Mouse (Mus musculus): Measurements from ENCODE around the gene Rbfox3. TPM values are rescaled to one million over a fixed set of nuclear protein-coding genes. Genes with fewer than 3 reads are reported as not detected.

Rbfox3 gene
- polyA plus RNA-seq, 1 experiment from 2014 or later = 7.6 TPM

DNA sequence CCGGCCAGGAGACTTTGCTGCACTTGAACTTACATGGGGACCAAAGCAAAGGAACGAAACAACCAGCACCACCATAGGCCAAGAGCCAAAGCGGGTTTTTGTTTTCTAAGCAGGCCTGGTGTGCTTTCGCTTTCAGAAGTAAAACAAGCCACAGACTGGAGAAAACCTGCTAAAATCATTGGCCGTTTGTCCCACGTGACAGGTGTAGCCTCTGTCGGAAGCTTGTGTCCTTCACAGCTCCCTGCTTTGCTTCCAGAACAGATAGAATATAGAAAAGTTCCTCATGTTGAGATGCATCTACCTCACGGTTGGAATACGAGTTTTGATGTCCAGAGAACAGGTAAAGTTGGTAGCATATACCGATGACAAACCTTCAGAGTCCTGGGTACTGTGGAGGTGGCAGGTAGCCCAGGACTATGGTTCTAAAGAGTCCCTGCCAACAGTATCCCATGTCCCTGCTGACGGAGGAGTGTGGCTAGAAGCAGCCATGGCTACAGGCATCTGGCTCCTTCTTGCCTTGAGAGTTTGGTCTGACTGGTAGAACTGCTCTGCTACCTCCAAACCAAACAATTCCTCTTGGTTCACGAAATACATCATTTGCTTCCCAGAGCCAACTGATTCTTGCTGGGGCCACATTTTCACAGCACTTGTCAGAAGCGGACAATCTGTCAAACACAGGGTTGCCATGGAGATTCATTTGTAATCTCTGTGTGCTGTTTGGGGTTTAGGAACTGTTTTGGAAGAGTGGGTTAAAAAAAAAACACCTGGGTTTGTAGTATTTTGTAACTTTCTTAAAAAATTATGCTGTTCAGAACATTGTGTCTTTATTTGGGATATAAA, 258.8 kb downstream of the Rbfox3 start:
- 86% methylated on average over 13 of the region's 13 CpGs for WGBS
- peaks cover 11% of the 10 kb centered on the region for H3K4me1 ChIP-seq
- no peaks in the 10 kb centered on the region for H3K27me3 ChIP-seq (ENCODE audit: low read depth, poor library complexity, severe bottlenecking)
- no peaks in the 10 kb centered on the region for H3K9me3 ChIP-seq (replicated peaks)
- H3K36me3 ChIP-seq = no peaks in the 10 kb centered on the region
- DNase-seq (ENCODE audit: low spot score) = no peak
- no peak overlapping the region for H3K4me3 ChIP-seq
- H3K27ac ChIP-seq (replicated peaks) = no peak overlapping the region

GRCm38 (mm10) chr11:118648369-118648768, 263.0 kb downstream of the Rbfox3 start:
- Histone ChIP-seq H3K9me3 (replicated peaks) (no peaks in the 10 kb centered on the region), H3K4me3 (no peak overlapping the region), H3K36me3 (no peaks in the 10 kb centered on the region), H3K4me1 (peaks cover 9% of the 10 kb centered on the region), H3K27me3 (ENCODE audit: low read depth, poor library complexity, severe bottlenecking) (no peaks in the 10 kb centered on the region), H3K27ac (replicated peaks) (no peak overlapping the region)
- WGBS = 21% methylated on average over 5 of the region's 5 CpGs
- peak; percentile 27 for DNase-seq (ENCODE audit: low spot score)

DNA sequence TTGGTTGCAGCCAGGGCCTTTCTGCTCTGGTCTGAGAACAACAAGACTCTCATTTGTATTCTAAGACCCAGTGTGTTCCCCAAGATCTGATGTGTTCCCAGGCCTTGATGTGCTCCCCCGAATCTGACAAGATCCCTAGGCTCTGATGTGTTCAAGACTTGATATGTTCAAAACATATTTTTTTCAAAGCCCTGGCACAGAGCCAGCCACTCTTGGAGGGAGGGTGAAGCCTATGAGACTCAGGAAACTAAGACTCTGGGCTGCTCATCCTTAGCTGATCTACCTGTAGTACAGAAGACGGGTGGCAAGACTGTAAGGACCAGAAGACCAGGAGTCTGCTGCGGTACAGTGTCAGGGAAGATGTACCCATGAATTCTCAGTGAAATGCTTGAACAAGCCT, 264.5 kb downstream of the Rbfox3 start:
- peaks cover 9% of the 10 kb centered on the region for H3K4me1 ChIP-seq
- no peak overlapping the region for H3K27ac ChIP-seq (replicated peaks)
- H3K27me3 ChIP-seq (ENCODE audit: low read depth, poor library complexity, severe bottlenecking) = no peaks in the 10 kb centered on the region
- 82% methylated on average over 3 of the region's 3 CpGs for WGBS
- no peaks in the 10 kb centered on the region for H3K9me3 ChIP-seq (replicated peaks)
- no peaks in the 10 kb centered on the region for H3K36me3 ChIP-seq
- DNase-seq (ENCODE audit: low spot score) = no peak
- no peak overlapping the region for H3K4me3 ChIP-seq

DNA sequence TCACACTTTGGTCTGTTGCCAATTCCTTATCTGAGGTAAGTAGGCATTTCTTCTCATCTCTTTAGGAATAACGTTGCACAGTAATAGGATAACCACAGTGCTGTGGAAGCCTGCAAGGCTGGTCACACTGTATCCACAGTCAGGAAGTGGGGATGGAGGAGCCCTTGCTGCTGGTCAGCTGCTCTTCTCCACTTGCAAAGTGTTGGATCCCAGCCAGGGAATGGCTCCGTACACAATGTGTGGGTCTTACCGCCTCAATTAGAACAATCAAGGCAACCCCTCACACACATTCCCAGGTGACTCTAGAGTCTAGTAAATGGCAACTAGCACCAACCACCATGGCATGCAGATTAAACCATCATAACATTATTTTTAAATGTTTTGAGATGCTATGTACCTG, 266.2 kb downstream of the Rbfox3 start:
- Histone ChIP-seq H3K36me3 (no peaks in the 10 kb centered on the region), H3K4me3 (no peak overlapping the region), H3K27me3 (ENCODE audit: low read depth, poor library complexity, severe bottlenecking) (no peaks in the 10 kb centered on the region), H3K4me1 (no peaks in the 10 kb centered on the region), H3K27ac (replicated peaks) (no peak overlapping the region), H3K9me3 (replicated peaks) (no peaks in the 10 kb centered on the region)
- DNase-seq (ENCODE audit: low spot score) = no peak
- 92% methylated on average over 3 of the region's 3 CpGs for WGBS

DNA sequence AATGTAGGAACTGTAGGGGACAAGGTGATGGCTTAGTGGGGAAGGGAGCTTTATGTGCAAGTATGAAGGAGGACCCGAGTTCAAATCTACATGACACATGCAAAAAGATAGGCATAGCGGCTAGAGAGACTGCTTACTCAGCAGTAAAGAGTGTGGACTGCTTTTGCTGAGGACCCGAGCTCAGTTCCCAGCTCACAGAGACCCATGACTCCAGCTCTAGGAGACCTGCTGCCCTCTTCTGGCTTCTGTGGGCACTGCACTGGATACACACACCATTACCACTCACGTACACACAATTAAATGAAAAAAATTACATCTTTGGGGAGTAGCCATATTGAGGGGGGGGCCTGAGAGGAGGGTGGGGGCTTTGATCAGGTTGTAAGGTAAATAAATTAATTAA, 270.7 kb downstream of the Rbfox3 start:
- Histone ChIP-seq H3K36me3 (no peaks in the 10 kb centered on the region), H3K4me3 (no peak overlapping the region), H3K27me3 (ENCODE audit: low read depth, poor library complexity, severe bottlenecking) (no peaks in the 10 kb centered on the region), H3K9me3 (replicated peaks) (no peaks in the 10 kb centered on the region), H3K4me1 (no peaks in the 10 kb centered on the region), H3K27ac (replicated peaks) (no peak overlapping the region)
- DNase-seq (ENCODE audit: low spot score) = no peak
- WGBS = 90% methylated on average over 4 of the region's 4 CpGs

DNA sequence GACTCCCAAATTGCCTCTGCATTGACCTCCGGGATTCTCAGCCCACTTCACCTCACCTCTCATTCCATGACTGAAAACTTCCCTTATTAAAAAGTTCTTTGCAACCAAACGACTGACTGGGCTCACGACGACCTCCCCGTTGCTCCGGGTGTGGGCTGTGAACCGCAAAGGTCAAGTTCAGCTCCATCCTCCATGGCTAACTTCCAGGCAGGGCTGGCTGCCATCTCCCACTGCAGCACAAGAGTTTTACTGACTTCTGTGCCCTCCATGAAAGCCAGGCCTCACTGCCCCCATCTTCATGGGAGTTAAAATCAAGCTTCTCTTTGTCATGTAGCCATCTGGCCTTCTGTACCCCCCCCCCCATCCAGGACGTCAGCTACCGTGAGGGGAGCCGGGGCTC, 273.7 kb downstream of the Rbfox3 start:
- Histone ChIP-seq H3K9me3 (replicated peaks) (no peaks in the 10 kb centered on the region), H3K27ac (replicated peaks) (no peak overlapping the region), H3K36me3 (no peaks in the 10 kb centered on the region), H3K4me3 (no peak overlapping the region), H3K4me1 (no peaks in the 10 kb centered on the region), H3K27me3 (ENCODE audit: low read depth, poor library complexity, severe bottlenecking) (no peaks in the 10 kb centered on the region)
- 85% methylated on average over 10 of the region's 10 CpGs for WGBS
- DNase-seq (ENCODE audit: low spot score) = no peak

- no peaks in the 10 kb centered on the region for H3K36me3 ChIP-seq
- no peak overlapping the region for H3K4me3 ChIP-seq
- H3K27ac ChIP-seq (replicated peaks) = no peak overlapping the region
- peak; percentile 59 for DNase-seq (ENCODE audit: low spot score)
- H3K9me3 ChIP-seq (replicated peaks) = no peaks in the 10 kb centered on the region
- H3K27me3 ChIP-seq (ENCODE audit: low read depth, poor library complexity, severe bottlenecking) = no peaks in the 10 kb centered on the region
- H3K4me1 ChIP-seq = no peaks in the 10 kb centered on the region
- 57% methylated on average over 8 of the region's 8 CpGs for WGBS
These were observed 276.8 kb downstream of the Rbfox3 start for GRCm38 (mm10) chr11:118634647-118635046.

DNA sequence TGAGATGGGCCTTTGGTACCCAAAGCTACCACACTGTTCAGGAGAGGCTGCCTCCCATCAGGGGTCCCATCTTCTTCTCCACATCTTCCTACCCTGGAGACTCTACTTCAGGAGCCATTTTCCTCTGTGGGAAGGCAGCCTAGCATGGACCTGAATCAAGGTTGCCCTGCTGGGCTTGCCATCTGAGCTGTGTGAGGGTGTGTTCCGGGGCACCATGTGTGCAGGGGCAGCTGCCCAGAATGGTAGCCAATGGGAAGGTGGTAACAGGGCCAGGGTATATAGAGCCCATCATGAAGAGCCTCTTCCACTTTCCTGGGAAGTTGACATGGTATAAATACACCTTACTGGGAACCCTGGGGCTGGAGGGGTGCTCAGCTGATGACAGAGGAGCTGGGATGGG, 281.7 kb downstream of the Rbfox3 start:
- Histone ChIP-seq H3K9me3 (replicated peaks) (no peaks in the 10 kb centered on the region), H3K27ac (replicated peaks) (no peak overlapping the region), H3K27me3 (ENCODE audit: low read depth, poor library complexity, severe bottlenecking) (no peaks in the 10 kb centered on the region), H3K36me3 (no peaks in the 10 kb centered on the region), H3K4me3 (no peak overlapping the region), H3K4me1 (peaks cover 10% of the 10 kb centered on the region)
- DNase-seq (ENCODE audit: low spot score) = no peak
- WGBS = 96% methylated on average over 1 of the region's 1 CpGs

GRCm38 (mm10) chr11:118627541-118627940, 283.9 kb downstream of the Rbfox3 start:
- Histone ChIP-seq H3K4me1 (peaks cover 10% of the 10 kb centered on the region), H3K9me3 (replicated peaks) (no peaks in the 10 kb centered on the region), H3K4me3 (no peak overlapping the region), H3K27ac (replicated peaks) (no peak overlapping the region; the same call in 1 of the 2 replicates), H3K36me3 (no peaks in the 10 kb centered on the region), H3K27me3 (ENCODE audit: low read depth, poor library complexity, severe bottlenecking) (no peaks in the 10 kb centered on the region)
- no peak for DNase-seq (ENCODE audit: low spot score)
- WGBS = 81% methylated on average over 5 of the region's 5 CpGs

GRCm38 (mm10) chr11:118620869-118621268, 290.5 kb downstream of the Rbfox3 start:
- 86% methylated on average over 4 of the region's 4 CpGs for WGBS
- H3K36me3 ChIP-seq = no peaks in the 10 kb centered on the region
- H3K27ac ChIP-seq (replicated peaks) = no peak overlapping the region
- H3K4me3 ChIP-seq = no peak overlapping the region
- no peak for DNase-seq (ENCODE audit: low spot score)
- H3K9me3 ChIP-seq (replicated peaks) = no peaks in the 10 kb centered on the region
- H3K27me3 ChIP-seq (ENCODE audit: low read depth, poor library complexity, severe bottlenecking) = no peaks in the 10 kb centered on the region
- peaks cover 6% of the 10 kb centered on the region; the same call in 1 of the 2 replicates for H3K4me1 ChIP-seq

DNA sequence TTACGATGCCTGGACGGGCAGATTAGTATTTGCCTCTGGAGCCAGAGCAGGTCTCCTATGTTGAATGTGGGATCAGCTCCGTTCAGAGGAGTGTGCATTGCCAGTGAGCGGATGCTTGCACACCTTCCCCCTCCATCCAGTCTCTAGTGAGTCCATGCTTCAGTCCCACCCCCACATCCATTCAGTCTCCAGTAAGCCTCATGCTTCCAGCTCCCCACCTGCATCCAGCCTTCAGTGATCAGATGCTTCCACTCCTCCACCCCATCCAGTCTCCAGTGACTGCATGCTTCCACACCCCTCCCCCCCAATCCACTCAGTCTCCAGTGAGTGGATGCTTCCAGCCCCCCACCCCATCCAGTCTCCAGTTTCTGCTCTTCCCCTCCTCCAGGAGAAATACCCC, 297.3 kb downstream of the Rbfox3 start:
- Histone ChIP-seq H3K4me1 (peaks cover 17% of the 10 kb centered on the region), H3K9me3 (replicated peaks) (no peaks in the 10 kb centered on the region), H3K36me3 (no peaks in the 10 kb centered on the region), H3K4me3 (no peak overlapping the region), H3K27ac (replicated peaks) (no peak overlapping the region), H3K27me3 (ENCODE audit: low read depth, poor library complexity, severe bottlenecking) (peaks cover 24% of the 10 kb centered on the region)
- no peak for DNase-seq (ENCODE audit: low spot score)
- 88% methylated on average over 4 of the region's 4 CpGs for WGBS

GRCm38 (mm10) chr11:118610128-118610527, 301.3 kb downstream of the Rbfox3 start:
- Histone ChIP-seq H3K27ac (replicated peaks) (no peak overlapping the region), H3K9me3 (replicated peaks) (0 out of 2 replicates have a peak, but pooled peaks cover 5% of the 10 kb centered on the region), H3K36me3 (no peaks in the 10 kb centered on the region), H3K4me1 (peaks cover 15% of the 10 kb centered on the region), H3K4me3 (peak overlapping the region; percentile 23; the same call in 1 of the 2 replicates), H3K27me3 (ENCODE audit: low read depth, poor library complexity, severe bottlenecking) (peaks cover 27% of the 10 kb centered on the region)
- WGBS = 6% methylated on average over 13 of the region's 14 CpGs
- DNase-seq (ENCODE audit: low spot score) = no peak

GRCm38 (mm10) chr11:118609236-118610000, 302.0 kb downstream of the Rbfox3 start:
- Histone ChIP-seq H3K4me1 (peaks cover 15% of the 10 kb centered on the region), H3K36me3 (no peaks in the 10 kb centered on the region), H3K4me3 (no peak overlapping the region), H3K9me3 (replicated peaks) (0 out of 2 replicates have a peak, but pooled peaks cover 5% of the 10 kb centered on the region), H3K27ac (replicated peaks) (no peak overlapping the region), H3K27me3 (ENCODE audit: low read depth, poor library complexity, severe bottlenecking) (peaks cover 27% of the 10 kb centered on the region)
- no peak for DNase-seq (ENCODE audit: low spot score)
- WGBS = 15% methylated on average over 17 of the region's 17 CpGs
